Mouse (Mus musculus) ovary, postnatal 10 days (tissue): ENCODE measurements around the gene Uvssa.

Source experiments
- DNase-seq: peaks from one replicate; pipeline ENCODE4 v3.0.0; 2022; ENCODE audit warnings: low spot score

Gene Uvssa

DNA sequence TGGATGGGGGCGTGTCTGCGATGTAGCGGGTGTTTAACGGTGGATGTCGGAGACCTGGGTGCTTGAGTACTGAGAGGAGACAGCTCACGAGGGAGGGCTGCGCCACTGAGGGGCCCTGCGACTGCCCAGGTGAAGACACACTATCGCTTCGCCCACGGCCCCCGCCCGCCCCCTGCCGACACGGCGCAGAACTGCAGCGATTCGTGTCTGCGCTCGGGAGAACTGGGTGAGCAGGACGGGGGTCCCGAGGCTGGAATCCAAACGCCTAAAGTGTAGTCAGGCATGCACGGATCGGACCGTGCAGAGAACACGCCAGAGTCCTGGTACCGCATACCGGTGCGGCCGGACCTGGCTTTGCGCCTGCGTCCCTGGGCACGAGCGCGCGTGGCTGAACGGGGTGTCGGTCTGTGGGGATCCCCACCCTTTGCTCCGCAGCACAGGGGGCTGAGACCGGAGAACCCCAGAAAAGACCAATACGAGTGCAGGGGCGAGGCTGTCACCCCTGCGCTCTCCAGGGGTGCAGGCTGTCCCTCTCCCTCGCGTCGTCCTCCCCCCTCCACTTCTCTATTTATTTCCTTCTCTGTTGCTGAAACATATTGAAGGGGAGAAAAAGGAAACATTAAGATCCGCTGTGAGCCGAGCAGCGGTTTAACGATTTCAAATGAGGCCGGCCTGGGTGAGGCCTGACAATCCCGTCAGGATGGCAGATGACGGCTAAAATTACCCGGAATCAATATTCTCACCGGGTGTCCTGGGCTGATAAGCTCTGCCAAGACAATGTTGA, 64.8 kb downstream of the Uvssa start:
- no peak for DNase-seq

DNA sequence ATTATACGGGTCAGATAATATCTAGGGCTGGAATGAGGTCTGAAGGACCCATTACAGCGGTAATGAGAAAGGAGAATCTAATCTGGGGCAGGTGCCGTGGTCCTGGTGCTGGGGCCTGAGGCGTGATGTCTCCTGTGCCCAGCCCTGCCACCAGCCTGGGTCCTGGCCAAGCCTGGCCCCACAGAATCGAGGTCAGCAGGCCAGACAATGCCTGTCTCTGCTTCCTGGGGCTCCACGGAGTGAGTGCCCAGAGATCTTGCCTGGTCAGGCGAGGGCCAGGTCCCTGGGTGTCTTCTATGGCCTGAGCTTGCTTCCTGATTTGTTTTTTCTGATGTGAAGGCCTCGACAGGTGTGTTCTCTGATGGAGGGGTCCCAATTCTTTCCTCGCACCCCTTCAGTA, 65.4 kb downstream of the Uvssa start:
- no peak for DNase-seq

DNA sequence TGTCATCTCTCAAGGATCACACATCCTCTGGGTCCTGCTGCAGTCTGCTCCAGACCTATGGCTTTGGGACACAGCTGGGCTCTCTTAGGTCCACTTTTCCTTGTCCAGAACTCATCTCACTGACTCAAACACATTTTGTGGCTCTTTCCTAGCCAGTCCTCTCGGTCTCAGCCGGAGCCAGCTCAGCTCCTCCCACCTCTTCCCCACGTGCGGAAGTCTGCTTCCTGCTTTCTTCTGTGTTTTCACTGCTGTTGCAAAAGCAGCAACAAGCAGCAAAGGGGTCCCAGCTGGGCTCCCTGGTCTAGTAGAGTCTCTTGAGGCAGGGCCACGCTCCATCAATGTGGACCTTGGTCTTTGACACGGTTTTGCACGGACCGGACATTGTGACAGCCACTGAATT, 77.4 kb downstream of the Uvssa start:
- DNase-seq = no peak

DNA sequence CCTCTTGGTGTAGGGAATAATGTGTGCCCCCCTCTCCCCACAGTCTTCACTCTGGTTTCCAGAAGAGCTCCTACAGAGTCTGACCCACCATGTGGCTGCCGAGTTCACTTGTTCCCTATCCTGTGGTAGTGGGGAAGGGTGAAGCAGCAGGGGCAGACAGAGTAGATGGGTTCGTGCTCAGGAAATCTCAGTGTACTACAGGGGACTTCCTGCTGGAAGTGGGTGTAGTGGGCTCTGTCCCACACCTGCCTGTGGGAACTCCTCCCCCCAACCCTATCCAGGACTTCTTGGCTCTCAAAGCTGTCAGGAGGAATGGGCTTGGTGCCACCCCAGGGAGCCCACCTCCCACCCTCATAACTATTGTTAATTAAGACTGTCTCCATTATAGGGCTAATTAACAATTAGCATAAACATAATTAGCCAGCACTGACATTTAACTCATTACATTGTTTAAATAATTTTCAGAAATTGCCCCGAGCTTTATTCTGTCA, 79.8 kb downstream of the Uvssa start:
- DNase-seq = no peak

- no peak for DNase-seq
Observed at GRCm38 (mm10) chr5:33459111-33459510, 80.8 kb downstream of the Uvssa start.

DNA sequence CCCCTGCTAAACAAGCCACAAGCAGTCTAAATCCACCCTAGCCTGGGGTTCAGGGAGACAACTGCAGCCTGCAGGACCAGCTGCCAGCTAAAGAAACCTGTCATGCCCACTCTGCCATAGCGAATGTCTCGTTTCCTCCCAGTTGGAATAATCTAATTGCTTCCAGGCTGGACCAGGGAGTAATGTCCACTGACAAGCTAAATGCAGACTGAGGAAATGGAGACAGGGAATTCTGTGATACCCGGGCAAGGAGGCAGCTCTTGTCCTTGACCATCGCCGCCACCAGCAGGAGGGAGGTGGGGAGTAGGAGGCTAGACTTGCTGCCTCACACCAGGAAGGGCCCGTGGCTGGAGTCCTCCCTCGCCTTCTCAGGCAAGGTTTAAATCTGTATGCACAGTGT, 86.0 kb downstream of the Uvssa start:
- no peak for DNase-seq

DNA sequence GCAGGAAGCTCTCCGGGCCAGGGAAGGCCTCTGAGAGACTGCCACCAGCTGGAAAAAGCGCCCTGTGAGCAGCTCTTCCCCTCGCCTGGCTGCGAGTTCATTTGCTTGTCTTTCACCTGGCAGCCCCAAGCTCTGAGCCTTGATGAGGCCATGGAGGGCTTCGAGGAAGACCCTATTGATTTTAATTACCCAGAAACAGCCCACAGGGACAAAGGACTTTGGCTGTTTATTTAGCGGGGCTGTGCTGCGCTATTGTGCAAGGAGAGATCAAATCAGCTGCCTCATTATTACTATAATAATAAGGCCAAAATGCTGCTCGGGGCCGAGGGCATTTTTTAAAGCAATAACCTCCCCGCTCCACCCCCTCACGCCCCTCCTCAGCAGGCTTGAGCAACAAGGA, 87.1 kb downstream of the Uvssa start:
- DNase-seq = no peak
